Mouse (Mus musculus) CH12F3 (cell line): ENCODE measurements around the gene Fndc3a.

Source experiments
- in situ Hi-C: fragments of 300-500 bp; cut with MboI; formaldehyde crosslinking; loops from 2 replicates; pipeline ENCODE4 v1.14.3; 2020; ENCODE audit warnings: low sequenced_read_pairs

The Fndc3a gene

DNA sequence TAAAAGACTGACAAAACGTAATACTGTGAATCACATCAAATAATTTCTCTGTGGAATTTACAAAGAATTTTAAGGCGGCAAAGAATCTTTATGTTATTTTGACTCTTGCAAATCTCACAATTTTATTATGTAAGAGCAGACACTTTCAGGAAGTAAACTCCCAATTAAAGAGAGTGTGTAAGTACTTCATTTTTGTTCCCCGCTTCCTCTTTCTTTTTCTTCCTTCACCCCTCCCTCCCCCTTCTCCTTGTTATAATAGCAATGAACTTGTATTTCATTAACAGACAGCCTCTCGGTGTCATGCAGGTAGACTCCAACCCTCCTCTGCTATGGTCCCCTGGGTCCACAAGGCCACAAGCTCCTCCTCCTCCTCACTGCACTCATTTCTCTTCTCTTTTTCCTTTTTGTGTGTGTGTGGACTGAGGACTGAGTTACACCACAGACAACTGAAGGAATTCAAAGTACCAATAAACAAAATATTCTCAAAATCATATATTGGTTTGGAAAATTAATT is 24.9 kb downstream of the Fndc3a start:
- in situ Hi-C loops = no loop called here

DNA sequence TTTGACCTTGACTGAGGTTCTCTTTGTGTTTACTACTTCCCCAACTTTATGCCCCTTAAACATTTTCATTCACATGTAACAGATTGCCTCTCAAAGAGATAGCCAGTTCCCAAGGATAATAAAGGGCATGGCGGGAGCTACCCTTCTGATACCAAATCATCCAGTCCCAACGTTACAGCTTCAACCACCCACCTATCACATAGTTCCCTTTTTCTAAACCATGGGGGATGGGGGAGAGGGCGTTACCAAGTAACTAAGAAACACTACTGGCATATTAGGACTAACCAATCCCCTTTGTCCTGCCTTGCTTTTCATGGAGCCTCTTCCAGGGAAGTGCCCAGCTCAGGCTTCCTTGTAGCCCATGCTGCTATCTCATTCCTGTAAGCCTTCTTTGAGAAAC is 32.6 kb downstream of the Fndc3a start:
- in situ Hi-C loops = no loop called here

DNA sequence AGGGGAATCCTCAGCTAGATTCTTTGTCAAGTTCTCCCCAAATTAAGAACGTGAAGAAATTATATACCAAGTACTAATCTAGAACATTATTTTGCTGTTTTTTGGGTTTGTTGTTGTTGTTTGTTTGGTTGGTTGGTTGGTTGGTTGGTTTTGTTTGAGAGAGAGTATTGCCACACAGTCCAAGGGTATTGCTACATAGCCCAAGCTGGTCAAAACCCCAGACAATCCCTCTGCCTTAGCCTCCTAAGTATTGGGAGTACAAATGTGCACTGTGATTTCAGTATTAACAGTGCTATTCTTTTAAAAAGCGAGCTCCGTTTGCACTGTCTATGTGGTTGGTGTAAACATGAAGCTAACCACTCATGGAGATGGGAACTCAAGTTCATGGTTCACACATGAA is 37.9 kb downstream of the Fndc3a start:
- in situ Hi-C loops = no loop called here

DNA sequence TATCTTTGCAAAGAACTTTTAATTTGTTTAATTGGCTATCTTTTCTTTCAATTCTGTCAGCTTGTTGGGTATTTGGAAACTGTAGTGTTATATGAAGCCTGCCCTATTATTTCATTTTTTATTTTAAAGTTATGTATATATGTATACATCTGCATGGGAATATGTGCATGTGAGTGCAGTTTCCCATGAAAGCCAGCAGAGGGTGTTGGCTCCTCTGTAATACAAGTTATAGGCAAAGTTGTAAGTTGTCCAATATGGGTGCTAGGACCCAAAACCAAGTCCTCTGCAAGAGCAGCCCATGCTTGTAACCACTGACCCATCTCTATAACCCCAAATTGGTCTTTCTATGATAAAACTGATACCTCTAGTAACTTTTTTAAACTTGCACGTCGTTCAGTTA is 38.8 kb downstream of the Fndc3a start:
- in situ Hi-C loops = no loop called here

DNA sequence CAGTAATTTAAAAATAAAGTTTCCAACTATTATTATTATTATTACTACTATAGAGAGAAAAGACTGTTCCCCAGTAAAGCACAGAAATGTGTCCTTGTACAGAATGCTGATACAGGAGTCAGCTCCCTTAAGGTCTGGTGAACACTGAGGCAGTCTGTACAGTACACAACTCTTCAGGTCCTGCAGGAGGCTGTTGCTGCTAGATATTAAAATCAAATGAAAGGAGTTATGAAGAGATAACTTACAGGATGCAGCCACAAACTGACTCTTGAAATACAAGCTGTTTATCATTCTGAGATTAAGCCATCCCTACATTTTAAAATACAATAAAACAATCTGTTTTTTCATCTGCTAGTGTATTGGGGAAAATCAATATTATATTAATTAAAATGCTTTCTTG is 60.5 kb downstream of the Fndc3a start:
- in situ Hi-C loops = no loop called here

DNA sequence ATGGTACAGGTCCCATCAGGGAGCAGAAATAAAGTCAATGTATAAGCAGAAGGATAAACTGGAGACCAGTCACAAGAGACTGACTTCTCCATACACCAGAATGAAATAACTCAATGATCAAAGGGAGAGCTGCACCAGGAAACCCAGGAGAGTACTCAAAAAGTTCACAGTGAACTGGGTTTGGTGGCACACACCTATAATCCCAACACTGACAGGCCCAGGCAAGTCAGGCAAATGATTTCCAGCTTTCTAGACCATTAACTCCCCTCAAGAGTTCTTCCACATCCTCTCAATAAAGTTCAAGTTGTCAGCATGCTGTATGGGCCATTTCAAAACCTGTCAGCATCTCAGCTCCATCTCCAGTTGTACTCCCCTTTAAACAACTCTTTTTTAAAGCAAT is 64.3 kb downstream of the Fndc3a start:
- in situ Hi-C loops = no loop called here

DNA sequence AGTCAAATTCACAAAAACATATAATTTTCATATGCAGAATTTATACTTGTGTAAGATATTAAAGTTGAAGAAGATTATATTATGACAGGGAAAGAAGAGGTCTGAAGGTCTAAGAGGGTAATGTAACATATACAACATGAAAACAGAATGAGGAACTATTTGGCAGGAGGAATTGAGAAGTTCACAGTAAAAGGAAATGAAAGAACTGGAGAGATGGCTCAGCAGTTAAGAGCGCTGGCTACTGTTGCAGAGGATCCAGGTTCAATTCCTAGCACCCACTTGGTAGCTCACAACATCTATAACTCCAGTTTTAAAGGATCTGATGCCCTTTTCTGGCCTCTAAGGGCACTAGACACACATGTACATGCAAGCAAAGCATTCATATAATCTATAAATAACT is 65.2 kb downstream of the Fndc3a start:
- in situ Hi-C loops = no loop called here

DNA sequence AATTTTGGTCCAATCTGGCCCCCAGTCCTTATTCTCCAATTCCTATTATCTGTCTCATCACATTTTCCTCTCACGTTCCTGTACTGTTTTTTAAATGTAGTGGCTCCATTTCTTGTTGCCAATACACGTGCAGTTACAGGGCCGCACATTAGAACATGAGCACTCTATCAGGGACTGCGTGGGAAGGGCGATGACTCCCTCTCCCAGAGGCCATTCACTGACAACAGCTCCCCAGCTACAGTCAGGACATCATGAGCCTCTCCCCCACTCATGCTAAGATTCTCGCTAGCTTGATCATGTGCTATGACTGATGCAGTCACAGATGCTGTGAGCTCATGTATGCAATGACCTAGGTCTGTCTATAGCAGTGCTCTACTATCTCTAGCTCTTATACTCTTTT is 71.3 kb downstream of the Fndc3a start:
- in situ Hi-C loops = no loop called here

DNA sequence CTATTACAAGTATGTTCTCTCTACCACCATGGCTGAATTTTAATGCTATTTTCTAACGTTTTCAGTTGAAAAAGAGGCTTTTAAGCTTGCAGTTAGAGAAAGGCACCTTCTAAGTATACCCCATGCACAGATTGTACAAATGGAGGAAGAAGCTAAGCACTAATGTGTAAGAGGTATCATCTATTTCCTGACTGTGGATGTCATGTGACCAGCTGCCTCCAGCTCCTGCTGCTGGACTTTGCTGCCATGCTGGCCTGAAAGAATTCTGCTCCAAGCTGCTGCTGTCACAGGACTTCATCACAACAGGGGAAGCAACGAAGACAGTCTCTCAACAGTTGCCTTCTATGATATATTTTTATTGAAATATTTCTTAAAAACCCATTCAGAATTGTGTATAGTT is 76.2 kb downstream of the Fndc3a start:
- in situ Hi-C loops = no loop called here

DNA sequence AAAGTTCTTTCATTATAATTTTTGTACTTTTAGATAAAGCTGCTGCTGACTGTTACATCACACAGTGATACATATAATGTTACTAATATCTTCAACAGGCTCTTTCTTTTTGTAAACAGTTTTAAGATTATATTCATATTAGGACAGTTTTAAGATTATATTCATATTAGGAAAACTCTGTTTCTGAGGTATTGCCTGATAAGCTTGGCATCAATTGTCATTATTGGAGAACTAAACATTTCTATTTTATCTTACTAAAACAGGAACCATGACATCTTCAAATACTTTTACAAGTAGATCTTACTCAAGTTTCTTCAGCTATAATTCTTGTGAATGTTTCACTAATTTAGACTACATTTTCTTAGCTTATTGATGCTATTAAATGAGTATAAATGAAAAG is 84.4 kb downstream of the Fndc3a start:
- in situ Hi-C loops = no loop called here

DNA sequence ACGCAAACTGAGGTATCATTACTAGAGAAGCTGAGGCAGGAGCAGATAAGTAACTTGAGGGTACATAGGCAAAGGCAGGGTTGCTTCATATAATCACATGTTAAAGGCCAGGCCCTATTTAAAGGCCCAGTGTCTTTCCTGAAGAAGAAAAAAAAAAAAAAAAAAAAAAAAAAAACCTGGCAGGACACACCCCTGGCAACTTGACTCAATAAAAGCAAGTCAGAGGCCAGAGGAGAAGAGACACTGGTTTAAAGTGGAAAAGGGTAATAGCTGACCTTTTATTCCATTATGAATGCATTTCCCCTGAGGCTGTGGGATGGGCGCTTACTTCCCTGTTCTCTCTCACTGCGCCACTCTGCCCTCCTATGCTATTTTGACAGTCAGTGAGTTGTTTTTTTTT is 105.7 kb downstream of the Fndc3a start:
- in situ Hi-C loops = no loop called here

DNA sequence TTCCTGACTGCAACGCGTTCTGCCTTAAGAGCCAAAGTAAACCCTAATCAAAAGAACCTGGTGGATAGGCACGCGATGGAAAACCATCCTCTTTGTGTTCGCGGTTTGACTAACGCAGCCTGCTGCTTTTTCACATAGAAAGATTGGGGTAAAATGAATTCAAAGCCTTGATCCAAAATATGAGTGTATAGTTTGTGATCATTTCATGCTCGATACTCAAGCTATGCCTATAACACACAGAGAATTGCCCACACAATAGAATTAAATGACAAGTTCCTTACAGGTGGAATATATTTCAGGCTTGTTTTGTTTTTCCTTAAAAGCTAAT is 106.6 kb downstream of the Fndc3a start:
- in situ Hi-C loops = no loop called here

DNA sequence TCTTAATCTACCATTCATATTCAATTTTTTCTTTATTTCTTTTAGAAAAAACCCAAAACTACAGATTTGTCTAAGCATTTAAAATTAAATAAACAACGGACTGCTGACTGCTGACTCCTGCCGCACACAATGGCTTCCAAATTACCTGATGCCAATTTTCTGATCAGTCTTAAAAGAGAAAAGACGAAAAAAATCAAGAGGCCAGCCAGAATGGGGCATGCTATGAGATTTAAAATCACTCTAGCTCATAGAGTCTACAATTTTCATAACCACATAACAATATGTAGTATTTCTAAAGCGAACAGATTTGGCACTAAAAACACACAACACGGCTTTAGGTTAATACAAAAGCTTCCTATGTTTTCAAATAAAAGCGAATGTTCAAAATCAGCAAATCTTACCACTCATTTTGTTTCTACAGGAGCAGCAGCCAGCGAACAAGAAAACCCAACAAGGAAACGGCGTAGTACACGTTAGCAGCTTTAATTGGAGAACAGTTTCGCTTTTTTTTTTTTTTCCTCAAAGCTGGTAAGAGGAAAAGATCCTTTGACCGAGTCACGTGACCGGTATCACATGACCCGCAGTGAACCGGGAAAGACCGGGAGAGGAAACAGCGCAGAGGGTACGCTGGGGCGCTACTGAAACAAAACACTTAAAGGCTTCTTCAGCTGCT is 107.1 kb downstream of the Fndc3a start:
- in situ Hi-C loops = no loop called here

DNA sequence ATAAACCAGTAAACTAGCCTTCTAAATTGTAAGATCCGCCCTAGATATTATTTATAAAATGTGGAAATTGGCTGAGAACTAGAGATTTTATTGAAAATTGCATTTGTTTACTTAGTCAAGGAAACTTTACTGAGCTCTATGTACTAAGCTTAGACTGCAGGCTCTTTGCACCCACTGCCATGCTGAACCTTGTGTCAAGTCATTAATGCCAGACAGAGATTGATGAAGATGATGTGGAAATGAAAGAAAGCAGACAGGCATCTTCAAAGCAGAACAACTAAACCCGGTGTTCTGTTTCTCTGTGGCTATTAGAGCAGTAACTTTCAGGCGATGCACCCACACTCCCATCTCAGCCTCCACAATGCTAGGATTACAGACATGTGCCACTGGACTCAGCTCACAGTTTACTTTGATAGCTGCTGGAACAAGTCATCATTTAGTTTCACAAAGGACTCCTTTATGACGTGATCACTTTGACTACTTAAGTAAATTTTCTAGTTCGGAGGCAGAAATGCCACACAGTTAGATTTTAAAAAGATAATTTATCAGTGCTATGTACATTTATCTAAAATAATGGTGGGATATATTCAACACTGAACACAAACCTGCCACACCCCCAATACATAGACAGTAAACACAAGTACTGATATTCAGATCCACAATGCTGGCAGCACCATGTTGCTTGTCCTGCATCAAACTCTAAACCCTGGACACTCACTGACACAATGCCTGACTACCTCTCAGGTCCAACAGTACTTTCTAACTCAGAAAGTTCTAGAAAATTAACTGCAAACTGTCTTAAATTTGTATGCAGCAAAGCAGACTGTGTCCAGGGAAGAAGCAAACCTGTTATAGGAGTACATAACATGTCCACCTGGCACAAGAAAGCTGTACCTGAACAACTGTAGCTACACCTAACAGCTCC is 108.2 kb downstream of the Fndc3a start:
- in situ Hi-C loops = no loop called here

DNA sequence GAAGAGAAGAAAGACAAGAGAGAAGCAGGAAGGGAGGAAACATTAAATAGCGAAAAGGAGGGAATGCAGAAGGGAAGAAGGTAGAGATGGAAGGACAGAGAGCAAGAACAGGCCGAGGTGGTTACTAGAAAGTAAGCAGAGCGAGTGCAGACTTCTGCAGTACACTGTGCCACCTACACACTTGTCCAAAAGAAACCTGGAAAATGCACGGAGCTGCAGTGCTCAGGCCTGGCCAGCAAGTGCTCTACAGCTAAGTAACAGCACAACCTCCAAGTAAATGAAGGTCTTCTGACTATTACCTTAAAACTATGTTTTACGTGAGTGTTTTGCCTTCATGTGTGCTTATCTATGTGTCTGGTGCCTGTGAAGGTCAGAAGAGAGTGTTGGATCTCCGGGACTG is 109.4 kb downstream of the Fndc3a start:
- in situ Hi-C loops = no loop called here

DNA sequence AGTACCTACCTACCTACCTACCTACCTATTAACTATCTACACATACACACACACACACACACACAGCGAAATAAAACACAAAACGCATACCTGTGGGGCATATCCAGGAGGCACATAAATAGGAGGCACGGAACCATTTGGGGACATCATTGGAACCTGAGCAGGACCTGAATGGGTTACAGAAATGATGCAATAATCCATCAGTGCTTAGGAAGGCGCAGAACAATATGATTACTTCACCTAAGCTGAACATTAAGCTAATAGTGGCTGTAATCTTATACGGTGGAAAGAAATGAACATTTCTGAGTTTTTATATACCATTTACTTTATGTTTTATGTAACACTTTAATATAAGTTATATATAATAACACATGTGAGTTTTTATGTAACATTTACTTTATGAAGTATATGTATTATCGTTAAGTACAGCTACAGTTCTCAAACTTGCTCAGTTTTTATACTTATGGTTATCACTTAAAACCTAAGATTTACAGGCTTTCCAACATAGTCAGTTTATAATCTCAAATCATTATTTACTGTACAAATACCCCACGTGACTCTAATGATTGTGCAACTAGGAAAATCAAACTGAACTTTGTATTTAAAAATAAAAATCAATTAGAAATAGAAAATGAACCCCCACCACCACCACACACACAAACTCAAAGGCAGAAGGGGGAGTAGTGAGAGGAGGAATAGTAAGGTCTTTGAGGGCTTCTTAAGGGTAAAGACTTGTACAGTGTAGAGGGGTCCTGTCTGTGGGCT is 110.6 kb downstream of the Fndc3a start:
- in situ Hi-C loops = no loop called here

DNA sequence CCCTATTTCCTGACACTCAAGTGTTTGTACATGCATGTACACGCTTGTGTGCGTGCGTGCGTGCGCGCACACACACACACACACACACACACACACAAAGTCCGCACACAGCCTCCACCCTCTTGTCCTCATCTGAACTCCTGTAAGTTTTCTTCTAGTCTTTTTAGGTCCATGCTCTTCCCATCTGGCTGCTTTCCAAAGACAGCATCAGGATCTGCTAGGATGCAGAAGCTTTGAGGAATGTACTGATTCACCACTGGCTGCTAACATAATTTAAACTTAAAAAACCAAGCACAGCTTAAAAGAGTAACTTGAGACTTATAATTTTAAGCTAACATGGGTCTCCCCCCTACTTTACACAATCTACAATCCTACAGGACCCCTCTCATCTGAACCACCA is 115.6 kb downstream of the Fndc3a start:
- in situ Hi-C loops = no loop called here

DNA sequence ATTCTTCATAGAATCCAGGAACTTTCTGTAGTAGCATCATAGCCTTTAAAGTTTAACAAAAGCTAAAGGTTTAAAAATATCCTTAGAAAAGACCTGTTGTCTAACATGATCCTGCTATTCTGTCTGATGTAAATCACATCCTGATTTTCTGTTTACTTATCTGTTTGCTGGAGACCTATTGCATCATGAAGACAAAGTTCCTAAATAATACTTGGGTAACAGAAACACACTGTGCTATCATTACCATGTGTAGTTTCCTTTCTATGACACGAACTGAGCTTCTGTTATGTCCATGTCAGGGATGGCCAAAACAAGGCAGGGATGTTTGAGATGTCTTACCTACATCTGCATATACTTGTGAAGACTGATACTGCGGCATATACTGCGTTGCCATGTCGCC is 120.4 kb downstream of the Fndc3a start:
- in situ Hi-C loops = no loop called here

DNA sequence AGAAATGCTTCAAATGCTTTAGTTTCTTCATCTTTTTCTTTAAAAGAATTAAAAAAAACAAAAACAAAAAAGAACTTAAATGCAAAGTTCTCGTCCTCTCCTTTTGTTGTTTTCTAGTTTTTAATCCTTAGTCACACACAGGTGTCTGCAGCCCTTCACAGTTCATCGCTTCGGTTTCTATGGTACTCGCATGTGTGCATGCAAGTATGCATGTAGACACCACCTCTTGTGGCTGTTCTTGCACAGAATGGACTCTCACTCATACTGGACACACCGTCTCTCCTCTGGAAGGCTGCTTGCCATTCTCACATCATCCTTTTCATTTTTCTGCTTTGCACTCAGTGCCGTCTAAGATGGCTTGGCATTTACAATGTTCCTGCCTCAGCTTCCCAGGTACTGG is 126.8 kb downstream of the Fndc3a start:
- in situ Hi-C loops = no loop called here

DNA sequence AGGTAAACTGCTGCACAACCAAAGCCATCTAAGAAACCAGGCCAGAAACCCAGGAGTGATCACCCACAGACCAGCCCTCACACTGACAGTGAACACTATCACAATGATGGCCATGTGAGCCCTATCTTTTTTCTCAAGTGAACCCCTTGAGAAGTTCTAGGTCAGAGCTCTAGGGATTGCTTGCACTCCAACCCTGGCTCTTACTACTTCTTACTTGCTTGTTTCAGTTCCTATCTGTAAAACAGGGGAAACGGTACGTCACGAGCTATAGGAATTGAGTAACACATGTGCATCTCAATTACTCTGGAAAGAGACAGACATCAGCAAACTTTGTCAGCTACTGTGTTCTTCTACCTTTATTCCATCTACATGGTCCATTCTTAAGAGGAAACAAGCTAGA is 128.8 kb downstream of the Fndc3a start:
- in situ Hi-C loops = no loop called here

DNA sequence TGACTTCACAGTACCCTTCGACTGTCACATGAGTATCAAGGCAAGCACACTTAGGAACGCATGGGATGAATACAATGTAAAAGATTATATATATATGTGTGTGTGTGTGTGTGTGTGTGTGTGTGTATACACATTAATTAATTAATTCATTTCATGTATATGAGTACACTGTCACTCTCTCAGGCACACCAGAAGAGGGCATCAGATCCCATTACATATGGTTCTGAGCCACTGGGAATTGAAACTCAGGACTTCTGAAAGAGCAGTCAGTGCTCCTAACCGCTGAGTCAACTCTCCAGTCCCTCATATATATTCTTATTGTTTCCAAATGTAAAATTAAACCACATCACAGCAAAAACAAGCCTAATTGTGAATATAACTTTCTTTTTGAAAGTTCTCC is 133.5 kb downstream of the Fndc3a start:
- in situ Hi-C loops = no loop called here

DNA sequence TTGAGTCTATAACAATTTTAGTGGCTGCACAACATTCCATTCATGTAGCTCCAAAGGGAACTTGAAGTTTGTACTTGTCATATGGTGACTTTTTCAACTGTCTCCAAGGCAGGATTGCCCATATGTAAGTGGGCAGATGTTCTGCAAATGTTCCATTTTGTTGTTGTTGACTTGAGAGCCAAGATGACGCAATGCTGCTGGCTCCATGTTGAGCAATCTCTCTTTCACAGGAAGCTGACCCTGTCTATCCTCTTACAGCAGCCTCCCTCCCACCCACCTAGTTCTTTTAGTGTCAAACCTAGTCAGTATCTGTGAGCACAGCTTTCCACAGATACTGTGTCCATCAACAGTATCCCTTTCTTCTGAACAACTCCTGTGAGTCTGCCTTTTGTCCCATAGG is 145.9 kb downstream of the Fndc3a start:
- in situ Hi-C loops = no loop called here
